Mouse (Mus musculus) cortical plate, adult 2 months (tissue): ENCODE measurements around the gene Xpot.

ENCODE experiments used
- CTCF ChIP-seq: fragments of 200-500 bp; IDR thresholded peaks from 2 replicates; pipeline ENCODE4 v1.5.1; 2011; ENCODE audit warnings: mild to moderate bottlenecking, control low read depth, low read length; ENCODE audit not compliant: insufficient read depth; ENCODE audit errors: extremely low read depth
- POLR2A ChIP-seq: fragments of 200-500 bp; IDR thresholded peaks from 2 replicates; pipeline ENCODE4 v1.6.1; 2011; ENCODE audit warnings: mild to moderate bottlenecking, low read length, control low read depth; ENCODE audit not compliant: insufficient read depth; ENCODE audit errors: extremely low read depth

GRCm38 (mm10) chr10:121568026-121568425 is 58.1 kb downstream of the Xpot start:
- no peak for TF ChIP-seq POLR2A
- no peak for TF ChIP-seq CTCF
